Mouse (Mus musculus) B cell, adult (primary cell): Measurements from ENCODE around the gene Thyn1. TPM values are rescaled to one million over a fixed set of nuclear protein-coding genes. Genes with fewer than 3 reads are reported as not detected.

Experiments used
- total RNA-seq: library from RNA; stranded (reverse); gene quantifications from 4 replicates; pipeline ENCODE4 v1.2.4, GENCODE M21; 2023; ENCODE audit not compliant: inconsistent age

The Thyn1 gene
- total RNA-seq, result 7.2 to 12.1 TPM (median 8.5 TPM) in 4 replicates

GRCm38 (mm10) chr9:26999461-27000395 is at the start of gene Thyn1, which contains the start of gene Acad8:
Gene Thyn1 (plus strand): TSS chr9:26999710.
Gene Acad8 (minus strand): TSS chr9:26999566.

GRCm38 (mm10) chr9:27029828-27030762 is 30.6 kb downstream of the Thyn1 start, which contains the start of the genes Vps26b and Ncapd3:
Gene Vps26b (minus strand): TSS chr9:27030065.
Gene Ncapd3 (plus strand): TSS chr9:27030175.

Other genes starting within 250 kb of the Thyn1 start
- not detected in 4 replicates for gene Glb1l2, start 193.2 kb upstream of the Thyn1 start, total RNA-seq
- gene Glb1l3, start 138.8 kb upstream of the Thyn1 start, total RNA-seq, result not detected in 4 replicates
- gene Gm1110, start 76.6 kb upstream of the Thyn1 start, total RNA-seq, result not detected in 4 replicates
- gene Acad8, start 144 bp upstream of the Thyn1 start, total RNA-seq, result 5.1 to 8.4 TPM (median 7.3 TPM) in 4 replicates
- gene Vps26b, start 30.4 kb downstream of the Thyn1 start, total RNA-seq, result 1.8 to 2.6 TPM (median 1.8 TPM) in 4 replicates
- gene Ncapd3, start 30.5 kb downstream of the Thyn1 start, total RNA-seq, result 15.5 to 19.8 TPM (median 18.6 TPM) in 4 replicates
- not detected in 4 replicates for gene Jam3, start 155.7 kb downstream of the Thyn1 start, total RNA-seq